Mouse (Mus musculus): Measurements from ENCODE around the gene Ltbp1. TPM values are rescaled to one million over a fixed set of nuclear protein-coding genes. Genes with fewer than 3 reads are reported as not detected.

Gene Ltbp1
- polyA plus RNA-seq, 1 experiment from 2014 or later = 1.4 TPM

DNA sequence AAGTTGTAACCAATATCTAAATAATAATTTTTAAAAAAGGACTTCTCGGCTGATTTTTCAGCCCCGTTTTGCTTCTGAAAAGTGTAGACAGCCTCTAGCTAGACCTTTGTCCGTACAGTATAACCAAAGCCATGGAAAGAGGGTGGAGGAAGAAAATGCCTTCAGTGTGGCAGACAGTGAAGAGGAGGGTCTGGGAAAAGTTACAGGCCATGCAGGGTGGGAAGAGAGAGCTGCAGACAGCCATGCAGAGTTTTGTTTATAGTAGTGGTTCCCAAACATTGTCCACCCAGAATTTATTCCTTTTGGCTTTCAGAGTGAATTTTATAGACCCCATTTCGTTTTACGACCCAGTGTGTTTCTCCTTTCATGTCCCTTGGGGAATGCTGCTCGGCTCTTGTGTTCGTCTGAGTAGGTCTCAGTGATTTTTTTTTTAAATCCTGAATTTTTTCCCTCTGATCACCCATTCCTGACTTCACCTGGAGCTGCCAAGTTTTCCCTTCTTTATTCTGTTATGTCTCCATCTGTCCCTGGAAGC, 202.9 kb downstream of the Ltbp1 start:
- Histone ChIP-seq H3K4me3 (no peak overlapping the region), H3K27me3 (replicated peaks) (no peaks in the 10 kb centered on the region), H3K4me2 (no peak overlapping the region), H3K36me3 (replicated peaks) (no peaks in the 10 kb centered on the region), H3K9ac (no peak overlapping the region), H3K9me3 (no peaks in the 10 kb centered on the region), H3K27ac (no peak overlapping the region), H3K4me1 (no peaks in the 10 kb centered on the region)
- WGBS = 86% methylated on average over 7 of the region's 7 CpGs
- ATAC-seq (replicated peaks) = no peak

DNA sequence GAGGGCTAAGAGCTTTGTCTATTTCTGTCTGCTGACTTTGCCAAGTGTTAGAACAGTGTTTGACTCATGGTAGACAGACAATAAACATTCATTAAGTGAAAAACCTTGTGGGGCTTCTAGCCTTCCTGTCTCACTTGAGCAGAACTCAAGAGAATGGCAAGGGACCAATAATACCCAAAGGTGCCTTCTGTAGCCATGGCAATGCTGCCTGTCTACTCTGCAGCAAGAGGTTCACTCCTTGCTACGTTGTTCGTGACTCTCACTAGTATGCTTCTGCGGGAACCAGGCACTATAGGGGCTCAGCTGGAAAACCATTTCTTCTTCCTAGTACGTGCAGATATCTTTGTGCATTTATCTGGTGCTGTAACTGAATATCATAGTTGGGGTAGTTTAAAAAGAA, 205.2 kb downstream of the Ltbp1 start:
- Histone ChIP-seq H3K9ac (no peak overlapping the region), H3K4me2 (no peak overlapping the region), H3K27ac (no peak overlapping the region), H3K36me3 (replicated peaks) (no peaks in the 10 kb centered on the region), H3K9me3 (no peaks in the 10 kb centered on the region), H3K4me3 (no peak overlapping the region), H3K4me1 (no peaks in the 10 kb centered on the region), H3K27me3 (replicated peaks) (no peaks in the 10 kb centered on the region)
- ATAC-seq (replicated peaks) = no peak
- 95% methylated on average over 4 of the region's 4 CpGs for WGBS

DNA sequence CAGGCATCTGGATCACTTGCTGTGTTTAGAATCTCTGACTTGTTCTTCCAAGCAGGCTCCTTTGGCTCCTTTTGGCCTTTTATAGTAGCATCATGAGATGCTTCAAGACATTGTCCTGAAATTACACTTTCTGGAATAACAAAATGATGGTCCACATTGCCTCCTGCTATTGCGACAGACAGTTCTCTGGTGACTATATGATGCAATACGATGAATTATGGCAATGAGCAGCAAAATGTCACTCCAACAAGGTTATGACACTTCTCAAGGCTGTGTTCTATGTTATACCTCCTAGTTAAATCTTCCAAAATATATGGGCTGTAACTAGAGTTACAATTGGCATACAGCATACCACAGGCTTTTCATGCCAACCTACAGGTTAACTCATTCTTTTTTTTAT, 211.0 kb downstream of the Ltbp1 start:
- no peaks in the 10 kb centered on the region for H3K4me1 ChIP-seq
- no peaks in the 10 kb centered on the region for H3K9me3 ChIP-seq
- WGBS = 98% methylated on average over 2 of the region's 2 CpGs
- no peaks in the 10 kb centered on the region for H3K27me3 ChIP-seq (replicated peaks)
- H3K27ac ChIP-seq = no peak overlapping the region
- no peak overlapping the region for H3K9ac ChIP-seq
- no peaks in the 10 kb centered on the region for H3K36me3 ChIP-seq (replicated peaks)
- ATAC-seq (replicated peaks) = no peak
- no peak overlapping the region for H3K4me3 ChIP-seq
- no peak overlapping the region for H3K4me2 ChIP-seq

DNA sequence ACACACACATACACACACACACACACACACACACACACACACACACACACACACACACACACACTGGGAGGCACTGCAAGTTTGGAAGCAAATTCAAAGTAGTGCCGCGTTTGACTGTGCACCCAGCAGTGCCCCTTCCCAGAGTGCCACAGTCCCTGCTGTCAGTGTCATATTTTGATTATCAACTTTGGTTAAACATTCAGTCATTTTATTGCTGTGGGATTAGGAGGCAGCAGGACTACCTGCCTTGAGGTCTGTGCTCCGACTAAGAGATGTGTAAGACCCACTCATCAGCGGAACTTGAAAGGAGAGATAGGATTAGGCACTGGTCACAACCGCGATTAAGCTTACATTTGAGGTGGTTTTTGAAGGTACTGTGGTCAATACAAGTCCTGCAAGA, 213.3 kb downstream of the Ltbp1 start:
- Histone ChIP-seq H3K36me3 (replicated peaks) (no peaks in the 10 kb centered on the region), H3K9ac (no peak overlapping the region), H3K4me2 (no peak overlapping the region), H3K4me1 (no peaks in the 10 kb centered on the region), H3K9me3 (no peaks in the 10 kb centered on the region), H3K4me3 (no peak overlapping the region), H3K27me3 (replicated peaks) (no peaks in the 10 kb centered on the region), H3K27ac (no peak overlapping the region)
- WGBS = 88% methylated on average over 6 of the region's 6 CpGs
- no peak for ATAC-seq (replicated peaks)

DNA sequence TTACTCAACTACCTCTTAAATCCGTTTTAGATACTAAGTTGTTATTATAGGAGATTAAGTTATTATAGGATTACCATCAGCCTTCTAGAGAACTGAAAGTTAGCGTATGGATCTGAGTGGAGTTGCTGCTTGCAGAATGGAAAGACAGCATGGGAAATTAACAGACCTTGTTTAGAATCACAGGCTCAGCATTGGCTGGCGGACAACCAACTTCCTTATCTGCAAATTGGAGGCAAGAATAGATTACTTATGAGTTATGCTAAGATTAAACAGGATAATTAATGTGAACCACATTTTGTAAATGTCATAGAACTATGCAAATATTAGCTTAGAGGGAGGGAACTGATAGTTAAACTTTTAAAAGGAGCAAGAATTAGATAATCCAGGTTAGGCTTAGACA, 223.0 kb downstream of the Ltbp1 start:
- H3K4me2 ChIP-seq = no peak overlapping the region
- no peak overlapping the region for H3K9ac ChIP-seq
- WGBS = 75% methylated on average over 3 of the region's 3 CpGs
- no peaks in the 10 kb centered on the region for H3K36me3 ChIP-seq (replicated peaks)
- no peaks in the 10 kb centered on the region for H3K9me3 ChIP-seq
- no peak for ATAC-seq (replicated peaks)
- H3K27me3 ChIP-seq (replicated peaks) = no peaks in the 10 kb centered on the region
- no peak overlapping the region for H3K4me3 ChIP-seq
- H3K27ac ChIP-seq = no peak overlapping the region
- H3K4me1 ChIP-seq = no peaks in the 10 kb centered on the region

DNA sequence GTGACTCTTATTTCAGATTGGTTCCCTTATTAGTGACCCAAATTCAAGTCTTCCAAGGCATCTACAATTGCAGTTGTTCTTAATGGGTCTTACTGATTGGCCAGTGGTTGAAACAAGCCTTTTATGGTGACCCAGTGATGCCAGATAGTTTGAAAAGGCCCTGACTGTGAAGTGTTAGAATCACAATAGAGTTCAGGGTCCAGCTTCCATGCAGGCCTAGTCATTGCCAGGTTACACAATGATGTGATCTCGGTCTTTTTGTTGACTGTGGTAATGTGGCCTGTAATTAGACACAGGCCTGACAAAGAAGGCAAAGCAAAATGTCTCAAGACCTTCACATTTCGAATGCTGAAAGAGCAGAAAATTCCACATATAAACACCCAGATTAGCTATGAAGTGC, 227.8 kb downstream of the Ltbp1 start:
- Histone ChIP-seq H3K9ac (no peak overlapping the region), H3K4me3 (no peak overlapping the region), H3K36me3 (replicated peaks) (no peaks in the 10 kb centered on the region), H3K9me3 (no peaks in the 10 kb centered on the region), H3K27me3 (replicated peaks) (no peaks in the 10 kb centered on the region), H3K4me2 (no peak overlapping the region), H3K27ac (no peak overlapping the region), H3K4me1 (no peaks in the 10 kb centered on the region)
- 27% methylated on average over 2 of the region's 2 CpGs for WGBS
- no peak for ATAC-seq (replicated peaks)

DNA sequence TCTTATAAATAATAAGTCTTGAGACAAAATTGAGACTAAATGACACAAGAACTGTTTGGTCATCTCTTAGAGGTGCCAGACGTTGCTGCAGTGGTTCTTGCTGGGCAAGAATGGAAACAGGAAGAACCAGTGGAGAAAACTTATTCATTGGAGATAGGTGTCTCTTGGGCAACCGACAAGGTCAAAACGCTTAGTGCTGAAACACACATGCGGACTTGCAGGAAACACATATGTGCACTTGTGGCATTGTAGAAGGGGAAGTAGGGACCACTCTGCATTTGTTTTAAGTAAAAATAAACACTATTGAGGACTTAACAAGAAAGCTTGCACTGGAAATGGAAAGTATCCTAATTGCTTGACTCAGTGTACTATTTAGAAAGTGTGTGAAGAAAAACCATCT, 228.6 kb downstream of the Ltbp1 start:
- Histone ChIP-seq H3K27ac (no peak overlapping the region), H3K9ac (no peak overlapping the region), H3K4me1 (no peaks in the 10 kb centered on the region), H3K9me3 (no peaks in the 10 kb centered on the region), H3K27me3 (replicated peaks) (no peaks in the 10 kb centered on the region), H3K36me3 (replicated peaks) (no peaks in the 10 kb centered on the region), H3K4me2 (no peak overlapping the region), H3K4me3 (no peak overlapping the region)
- ATAC-seq (replicated peaks) = no peak
- WGBS = 84% methylated on average over 4 of the region's 4 CpGs

DNA sequence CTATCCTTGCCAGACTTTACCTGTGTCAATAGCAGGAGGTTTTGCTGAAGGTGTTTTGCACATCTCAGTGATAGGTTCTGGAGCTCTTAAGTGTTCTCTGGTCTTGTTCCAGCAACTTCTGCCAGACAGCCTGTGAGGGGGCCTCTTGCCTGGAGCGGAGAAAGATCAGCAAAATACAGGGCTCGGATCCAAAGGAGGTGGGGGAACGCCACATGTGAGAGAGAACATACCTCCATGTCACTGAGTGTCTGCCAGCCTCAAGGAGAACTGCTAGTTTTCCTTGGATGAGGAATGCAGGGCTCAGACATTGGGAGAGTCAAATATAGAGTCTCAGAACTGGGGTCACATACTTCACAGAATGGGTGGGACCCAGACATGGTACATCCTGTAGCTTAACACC, 230.4 kb downstream of the Ltbp1 start:
- Histone ChIP-seq H3K9me3 (no peaks in the 10 kb centered on the region), H3K9ac (no peak overlapping the region), H3K4me3 (no peak overlapping the region), H3K27ac (no peak overlapping the region), H3K4me2 (no peak overlapping the region), H3K4me1 (no peaks in the 10 kb centered on the region), H3K36me3 (replicated peaks) (no peaks in the 10 kb centered on the region), H3K27me3 (replicated peaks) (no peaks in the 10 kb centered on the region)
- no peak for ATAC-seq (replicated peaks)
- 98% methylated on average over 3 of the region's 3 CpGs for WGBS

DNA sequence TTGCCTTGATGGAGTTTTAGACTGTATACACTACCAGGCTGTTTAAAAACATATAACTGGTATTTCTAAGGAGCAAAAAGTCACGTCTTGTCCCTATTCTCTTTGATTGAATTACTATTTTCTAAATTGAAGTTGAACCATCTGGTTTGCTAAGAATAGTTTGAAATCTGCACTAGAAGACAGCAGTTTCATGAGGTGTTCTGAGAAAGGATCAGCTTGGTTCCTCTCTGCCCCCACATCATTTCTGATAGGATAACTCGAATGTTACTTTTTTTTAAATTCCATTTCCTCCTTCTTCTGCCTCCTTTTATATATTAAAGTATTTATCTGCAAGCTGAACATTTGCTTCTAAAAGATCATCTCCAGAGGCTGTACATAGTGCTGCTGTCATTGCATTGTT, 231.2 kb downstream of the Ltbp1 start:
- Histone ChIP-seq H3K27me3 (replicated peaks) (no peaks in the 10 kb centered on the region), H3K27ac (no peak overlapping the region), H3K9ac (no peak overlapping the region), H3K4me2 (no peak overlapping the region), H3K36me3 (replicated peaks) (no peaks in the 10 kb centered on the region), H3K4me3 (no peak overlapping the region), H3K9me3 (no peaks in the 10 kb centered on the region), H3K4me1 (no peaks in the 10 kb centered on the region)
- ATAC-seq (replicated peaks) = no peak
- WGBS = 90% methylated on average over 2 of the region's 2 CpGs

DNA sequence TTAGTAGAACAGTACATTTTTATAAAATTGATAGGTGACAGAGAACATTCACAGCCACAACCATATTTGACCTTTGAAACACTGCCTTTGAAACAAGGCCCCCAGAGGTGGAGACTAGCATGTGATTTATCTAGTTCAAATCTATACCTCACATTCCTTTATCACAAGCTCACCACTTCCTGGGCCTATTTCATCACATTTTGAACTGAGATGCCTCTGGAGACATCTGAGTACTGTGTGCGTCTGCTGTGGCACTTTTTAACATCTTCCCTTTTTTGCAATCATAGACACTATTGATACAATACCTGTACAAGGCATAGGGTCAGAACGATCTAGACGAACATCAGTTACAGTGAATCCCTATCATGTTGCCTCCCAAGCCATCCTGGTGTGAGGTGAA, 232.1 kb downstream of the Ltbp1 start:
- H3K4me3 ChIP-seq = no peak overlapping the region
- no peaks in the 10 kb centered on the region for H3K9me3 ChIP-seq
- no peak for ATAC-seq (replicated peaks)
- no peak overlapping the region for H3K4me2 ChIP-seq
- no peaks in the 10 kb centered on the region for H3K36me3 ChIP-seq (replicated peaks)
- H3K9ac ChIP-seq = no peak overlapping the region
- no peak overlapping the region for H3K27ac ChIP-seq
- H3K27me3 ChIP-seq (replicated peaks) = no peaks in the 10 kb centered on the region
- 90% methylated on average over 3 of the region's 3 CpGs for WGBS
- H3K4me1 ChIP-seq = no peaks in the 10 kb centered on the region

DNA sequence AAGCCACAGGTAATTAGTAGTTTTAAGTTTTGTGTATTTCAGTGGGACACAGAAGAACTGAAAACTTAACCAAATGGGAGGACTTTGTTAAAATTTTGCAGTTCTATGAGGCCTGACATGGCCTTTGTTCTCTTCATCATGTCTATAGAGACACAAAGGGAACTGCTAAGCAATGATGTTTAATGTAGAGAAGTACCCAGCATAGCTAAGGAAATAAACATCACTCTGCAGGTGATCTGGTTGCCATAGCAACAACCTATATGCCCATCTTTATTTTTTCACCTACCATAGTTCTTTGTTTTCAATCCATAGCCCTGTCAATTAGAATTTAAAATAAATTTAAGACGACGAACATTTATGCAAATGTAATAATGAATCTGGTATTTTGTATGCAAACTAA, 233.3 kb downstream of the Ltbp1 start:
- Histone ChIP-seq H3K27me3 (replicated peaks) (no peaks in the 10 kb centered on the region), H3K4me2 (no peak overlapping the region), H3K36me3 (replicated peaks) (no peaks in the 10 kb centered on the region), H3K4me3 (no peak overlapping the region), H3K4me1 (no peaks in the 10 kb centered on the region), H3K27ac (no peak overlapping the region), H3K9me3 (no peaks in the 10 kb centered on the region), H3K9ac (no peak overlapping the region)
- ATAC-seq (replicated peaks) = 0 out of 2 replicates have a peak, but pooled peaks have one; percentile 71
- 78% methylated on average over 2 of the region's 2 CpGs for WGBS

DNA sequence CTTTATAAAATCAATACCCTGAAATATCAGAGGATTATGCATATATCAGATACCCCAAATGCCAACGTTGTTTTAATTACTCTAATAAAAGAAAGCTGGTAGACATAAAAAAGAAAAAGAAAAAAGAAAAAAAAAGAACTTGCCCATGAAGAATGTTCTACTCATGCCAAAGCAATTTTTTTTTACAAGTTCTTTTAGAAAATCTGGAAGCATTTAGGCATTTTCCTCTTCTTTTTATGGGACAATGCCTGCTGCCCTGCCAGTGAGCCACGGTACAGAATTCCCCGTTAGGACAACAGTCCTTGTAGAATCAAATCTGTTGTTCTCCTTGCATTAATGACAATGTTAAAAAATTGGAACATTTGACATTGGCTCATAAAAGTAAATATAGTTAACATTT, 234.2 kb downstream of the Ltbp1 start:
- ATAC-seq (replicated peaks) = no peak
- 88% methylated on average over 3 of the region's 3 CpGs for WGBS

DNA sequence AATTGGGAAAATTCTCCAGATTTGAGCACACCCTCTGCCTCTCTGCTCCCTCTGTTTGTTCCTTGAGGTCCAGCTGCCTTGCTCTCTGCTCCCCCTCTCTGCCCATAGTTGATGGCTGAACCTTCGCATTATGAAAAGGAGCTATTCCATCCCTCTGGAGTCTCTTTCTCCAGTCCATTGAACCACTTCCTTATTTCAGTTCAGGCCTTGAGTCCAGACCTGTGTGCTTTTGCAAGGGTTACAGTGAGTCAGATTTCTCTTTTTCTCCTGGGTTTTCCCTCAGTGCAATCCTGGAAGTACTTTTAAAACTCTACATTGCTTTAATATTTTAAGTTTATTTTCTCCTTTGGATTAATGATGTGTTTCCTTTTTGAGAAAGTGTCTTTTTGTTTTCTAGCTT, 236.7 kb downstream of the Ltbp1 start:
- WGBS = 97% methylated on average over 1 of the region's 1 CpGs
- no peak overlapping the region for H3K27ac ChIP-seq
- H3K4me3 ChIP-seq = no peak overlapping the region
- H3K4me1 ChIP-seq = no peaks in the 10 kb centered on the region
- no peaks in the 10 kb centered on the region for H3K36me3 ChIP-seq (replicated peaks)
- no peaks in the 10 kb centered on the region for H3K9me3 ChIP-seq
- no peak overlapping the region for H3K4me2 ChIP-seq
- no peaks in the 10 kb centered on the region for H3K27me3 ChIP-seq (replicated peaks)
- ATAC-seq (replicated peaks) = no peak
- no peak overlapping the region for H3K9ac ChIP-seq

More for the DNA sequence above, 234.2 kb downstream of the Ltbp1 start:
- no peak overlapping the region for H3K27ac ChIP-seq
- H3K9me3 ChIP-seq = no peaks in the 10 kb centered on the region
- H3K4me1 ChIP-seq = no peaks in the 10 kb centered on the region
- no peak overlapping the region for H3K4me3 ChIP-seq
- H3K27me3 ChIP-seq (replicated peaks) = no peaks in the 10 kb centered on the region
- H3K9ac ChIP-seq = no peak overlapping the region
- H3K4me2 ChIP-seq = no peak overlapping the region
- H3K36me3 ChIP-seq (replicated peaks) = no peaks in the 10 kb centered on the region

DNA sequence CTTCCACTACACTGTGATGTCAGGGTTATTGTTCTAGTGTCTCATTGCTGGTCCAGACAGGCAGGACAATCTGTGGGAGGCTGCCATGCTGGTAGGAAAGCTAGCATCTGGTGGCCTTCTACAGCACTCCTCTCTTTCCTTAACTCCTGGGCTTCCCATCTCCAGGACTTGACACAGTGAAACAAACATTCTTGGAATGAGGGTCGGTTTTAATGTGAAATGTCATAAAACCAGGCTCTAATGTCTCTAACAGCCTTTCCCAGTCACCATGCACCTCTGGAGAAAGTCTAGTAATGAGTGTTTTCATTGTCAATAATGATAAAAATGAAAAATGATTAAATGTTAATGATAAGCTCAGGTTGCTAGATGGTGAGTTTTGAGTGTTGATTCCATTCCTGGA, 237.9 kb downstream of the Ltbp1 start:
- no peak for ATAC-seq (replicated peaks)
- H3K9ac ChIP-seq = no peak overlapping the region
- no peaks in the 10 kb centered on the region for H3K27me3 ChIP-seq (replicated peaks)
- H3K4me3 ChIP-seq = no peak overlapping the region
- H3K4me2 ChIP-seq = no peak overlapping the region
- H3K9me3 ChIP-seq = no peaks in the 10 kb centered on the region
- 79% methylated on average over 1 of the region's 1 CpGs for WGBS
- H3K36me3 ChIP-seq (replicated peaks) = no peaks in the 10 kb centered on the region
- no peaks in the 10 kb centered on the region for H3K4me1 ChIP-seq
- H3K27ac ChIP-seq = no peak overlapping the region

Data from midbrain, embryonic 15.5 days (tissue).